14 mouse cellular contexts compared by ENCODE assay signal in the genomic region with DNA sequence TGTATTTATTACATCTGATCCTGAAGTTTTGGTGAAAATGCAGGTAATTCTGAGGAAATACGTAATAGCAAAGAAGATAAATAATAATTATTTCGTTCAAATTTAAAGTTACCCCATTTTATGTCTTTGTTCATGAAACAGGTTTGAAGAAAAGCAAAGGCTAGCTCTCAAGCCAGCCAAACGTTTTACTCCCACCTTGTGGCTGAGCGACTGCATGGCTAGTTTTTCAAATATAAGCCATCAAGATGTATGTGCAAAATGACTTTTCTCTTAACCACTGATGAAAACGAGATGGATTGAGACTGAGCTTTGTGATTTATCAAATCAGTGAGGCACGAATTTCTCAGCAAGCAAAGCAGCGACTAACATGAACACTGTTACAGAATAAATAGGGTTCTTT.
DNase-seq lines count a peak whose midpoint lies in the region; ATAC-seq and TF ChIP-seq lines count a peak whose summit lies in the region.
"Had no signal": no experiment of that assay in that cellular context is flagged by ENCODE, and none has a peak within 500 bp of the region (broad histone marks: within the 10 kb centered on the region; RNA-seq: fewer than 3 reads in every experiment).

No protein-coding gene starts in this region.

- in situ Hi-C loops in CH12.LX (cut with MboI; ENCODE audit: low pct_ligation_motif_present, low pct_unique_long_range_greater_than_20kb, low sequenced_read_pairs), result no loop called here

- intact Hi-C loops in left cerebral cortex, postnatal 4 days (cut with DNase I), result no loop called here
- intact Hi-C loops in left cerebral cortex, postnatal 10 days (cut with DNase I), result no loop called here

- H3K27ac ChIP-seq in embryonic facial prominence, embryonic 11.5 days (replicated peaks; ENCODE audit: low read depth, low read length), result no peak overlapping the region
- H3K27ac ChIP-seq in embryonic facial prominence, embryonic 10.5 days (replicated peaks), result no peak overlapping the region
- no peak overlapping the region for H3K27ac ChIP-seq in CH12.LX (ENCODE audit: insufficient read depth, low read depth)
- H3K27ac ChIP-seq in neural tube, embryonic 13.5 days (replicated peaks), result peak overlapping the region; percentile 4; the same call in 1 of the 2 replicates
- H3K27ac ChIP-seq: embryonic facial prominence, embryonic 12.5 days; forebrain, embryonic 15.5 days; heart, embryonic 15.5 days had no signal

- no peaks in the 10 kb centered on the region for H3K4me1 ChIP-seq in embryonic facial prominence, embryonic 11.5 days (ENCODE audit: control insufficient read depth, insufficient read depth, low read length)
- no peaks in the 10 kb centered on the region for H3K4me1 ChIP-seq in embryonic facial prominence, embryonic 10.5 days
- peaks cover 3 to 12% of the 10 kb centered on the region in 2 experiments; a peak in 3 of 4 replicates for H3K4me1 ChIP-seq in CH12.LX (ENCODE audit: control insufficient read depth in 1 of 2, insufficient read depth in 2 of 2)
- peaks cover 10% of the 10 kb centered on the region for H3K4me1 ChIP-seq in neural tube, embryonic 13.5 days (replicated peaks)
- H3K4me1 ChIP-seq: embryonic facial prominence, embryonic 12.5 days; heart, embryonic 15.5 days had no signal

- DNase-seq in embryonic facial prominence, embryonic 11.5 days (ENCODE audit: low spot score), result peak; percentile 7
- no peak for DNase-seq in embryonic facial prominence, embryonic 10.5 days (ENCODE audit: low spot score)
- DNase-seq in left cerebral cortex, postnatal 4 days, result peak; percentile 15
- DNase-seq in left cerebral cortex, postnatal 10 days (ENCODE audit: extremely low spot score in 1 of 2, low spot score in 2 of 2), result no peak
- peak; percentile 34 for DNase-seq in CH12.LX (ENCODE audit: extremely low read depth)
- no peak for DNase-seq in natural killer cell, adult 2 months (ENCODE audit: low spot score in 2 of 2)
- no peak for DNase-seq in urinary bladder, postnatal 14 days (ENCODE audit: low spot score)
- DNase-seq: adrenal gland, postnatal 10 days; cerebellum, adult 11 months; thymus, adult 18-20 months had no signal

- dilution Hi-C loops in CH12.LX (cut with MboI; ENCODE audit: extremely low pct_ligation_motif_present, extremely low pct_unique_long_range_greater_than_20kb, low sequenced_read_pairs), result no loop called here

- no peaks in the 10 kb centered on the region for H3K27me3 ChIP-seq in embryonic facial prominence, embryonic 11.5 days (ENCODE audit: control insufficient read depth, insufficient read depth, low read length)
- no peaks in the 10 kb centered on the region for H3K27me3 ChIP-seq in embryonic facial prominence, embryonic 10.5 days (replicated peaks; ENCODE audit: low read depth, poor library complexity, severe bottlenecking)
- H3K27me3 ChIP-seq in CH12.LX (replicated peaks), result no peaks in the 10 kb centered on the region
- no peaks in the 10 kb centered on the region for H3K27me3 ChIP-seq in neural tube, embryonic 13.5 days
- H3K27me3 ChIP-seq: embryonic facial prominence, embryonic 12.5 days; forebrain, embryonic 15.5 days; heart, embryonic 15.5 days had no signal

- no peaks in the 10 kb centered on the region for H3K9me3 ChIP-seq in embryonic facial prominence, embryonic 11.5 days (replicated peaks; ENCODE audit: control insufficient read depth, low read length)
- H3K9me3 ChIP-seq in embryonic facial prominence, embryonic 10.5 days, result no peaks in the 10 kb centered on the region
- H3K9me3 ChIP-seq in CH12.LX (replicated peaks; ENCODE audit: low read length), result no peaks in the 10 kb centered on the region
- H3K9me3 ChIP-seq in neural tube, embryonic 13.5 days, result no peaks in the 10 kb centered on the region
- H3K9me3 ChIP-seq: embryonic facial prominence, embryonic 12.5 days; forebrain, embryonic 15.5 days; heart, embryonic 15.5 days had no signal

- H3K4me2 ChIP-seq in embryonic facial prominence, embryonic 11.5 days (ENCODE audit: low read depth, low read length), result no peak overlapping the region
- H3K4me2 ChIP-seq in CH12.LX (ENCODE audit: insufficient read depth, low read depth, poor library complexity, severe bottlenecking), result no peak overlapping the region
- no peak overlapping the region for H3K4me2 ChIP-seq in neural tube, embryonic 13.5 days
- H3K4me2 ChIP-seq: embryonic facial prominence, embryonic 12.5 days; forebrain, embryonic 15.5 days; heart, embryonic 15.5 days had no signal

- TF ChIP-seq POLR2A in CH12.LX (IDR thresholded peaks at IDR 0.05; ENCODE audit: low read depth, low read length), result no peak

- H3K36me3 ChIP-seq in embryonic facial prominence, embryonic 11.5 days (replicated peaks; ENCODE audit: control insufficient read depth, insufficient read depth, low read depth, low read length), result no peaks in the 10 kb centered on the region
- no peaks in the 10 kb centered on the region for H3K36me3 ChIP-seq in embryonic facial prominence, embryonic 10.5 days (replicated peaks)
- H3K36me3 ChIP-seq in CH12.LX (replicated peaks in 1 of 2; ENCODE audit: control insufficient read depth in 1 of 2, insufficient read depth in 1 of 2, low read length in 1 of 2), result no peaks in the 10 kb centered on the region
- no peaks in the 10 kb centered on the region for H3K36me3 ChIP-seq in neural tube, embryonic 13.5 days
- H3K36me3 ChIP-seq: embryonic facial prominence, embryonic 12.5 days; forebrain, embryonic 15.5 days; heart, embryonic 15.5 days had no signal

- H3K79me2 ChIP-seq in CH12.LX (replicated peaks; ENCODE audit: control insufficient read depth, extremely low read depth, insufficient read depth, poor library complexity, severe bottlenecking), result no peaks in the 10 kb centered on the region

- WGBS in embryonic facial prominence, embryonic 11.5 days, result 54% methylated on average over 7 of the region's 7 CpGs
- 61% methylated on average over 7 of the region's 7 CpGs for WGBS in embryonic facial prominence, embryonic 10.5 days
- WGBS in neural tube, embryonic 13.5 days, result 50% methylated on average over 7 of the region's 7 CpGs

- TF ChIP-seq RAD21 in CH12.LX (IDR thresholded peaks at IDR 0.05; ENCODE audit: low read depth, low read length), result peak; percentile 93

- H3K4me3 ChIP-seq in embryonic facial prominence, embryonic 11.5 days (ENCODE audit: low read depth, low read length), result no peak overlapping the region
- H3K4me3 ChIP-seq in embryonic facial prominence, embryonic 10.5 days, result no peak overlapping the region
- H3K4me3 ChIP-seq in CH12.LX (replicated peaks in 1 of 3; ENCODE audit: low read depth in 2 of 3, low read length in 2 of 3, poor library complexity in 1 of 3), result no peak overlapping the region
- H3K4me3 ChIP-seq in neural tube, embryonic 13.5 days, result no peak overlapping the region
- H3K4me3 ChIP-seq: embryonic facial prominence, embryonic 12.5 days; forebrain, embryonic 15.5 days; heart, embryonic 15.5 days had no signal

- TF ChIP-seq CTCF in CH12.LX (conservative IDR thresholded peaks at IDR 0.05 in 1 of 2, IDR thresholded peaks at IDR 0.05 in 1 of 2; ENCODE audit: low read depth in 2 of 2, low read length in 2 of 2), result peak in 1 of 2 experiments; percentile 76; a peak in 2 of 4 replicates

- no peak for ATAC-seq in embryonic facial prominence, embryonic 11.5 days (replicated peaks; ENCODE audit: insufficient number of reproducible peaks, low FRiP score, low TSS enrichment, low read depth)
- ATAC-seq in neural tube, embryonic 13.5 days (ENCODE audit: low read depth), result no peak; the same call in 1 of the 2 replicates
- ATAC-seq: forebrain, embryonic 15.5 days had no signal

- TF ChIP-seq EP300 in CH12.LX (IDR thresholded peaks at IDR 0.05; ENCODE audit: low read length), result no peak

- no peak overlapping the region for H3K9ac ChIP-seq in embryonic facial prominence, embryonic 11.5 days (replicated peaks; ENCODE audit: low read length)
- no peak overlapping the region for H3K9ac ChIP-seq in CH12.LX (ENCODE audit: insufficient read depth, low read depth)
- no peak overlapping the region for H3K9ac ChIP-seq in neural tube, embryonic 13.5 days
- H3K9ac ChIP-seq: embryonic facial prominence, embryonic 12.5 days; forebrain, embryonic 15.5 days; heart, embryonic 15.5 days had no signal

TF ChIP-seq in CH12.LX, 34 proteins besides CTCF, POLR2A, EP300 and RAD21:
- TF ChIP-seq SMC3 (IDR thresholded peaks at IDR 0.05; ENCODE audit: low read depth, low read length) (peak; percentile 84), ZC3H11A (IDR thresholded peaks at IDR 0.05; ENCODE audit: low read depth, low read length) (peak; percentile 27; the same call in 1 of the 2 replicates), GABPA (IDR thresholded peaks at IDR 0.05; ENCODE audit: insufficient replicate concordance, low read depth, low read length) (no peak), TBP (conservative IDR thresholded peaks at IDR 0.05; ENCODE audit: low read depth, low read length) (no peak), NRF1 (IDR thresholded peaks at IDR 0.05; ENCODE audit: low read depth, low read length) (no peak)

Comparison
In these comparisons a context has a peak if more than half of its experiments do, and no peak if none do; other contexts are left out.
1. DNase-seq: peak in embryonic facial prominence, embryonic 11.5 days (single experiment), left cerebral cortex, postnatal 4 days (single experiment) and CH12.LX (single experiment); none in embryonic facial prominence, embryonic 10.5 days (single experiment), left cerebral cortex, postnatal 10 days (0 of 2), natural killer cell, adult 2 months (0 of 2) and urinary bladder, postnatal 14 days (single experiment).